Mouse (Mus musculus) testis, adult 2 months (tissue): ENCODE results near the gene Rpl34.

ENCODE experiments used
- CTCF ChIP-seq: fragments of 200-500 bp; IDR thresholded peaks from 2 replicates; pipeline ENCODE4 v1.5.1; 2012; ENCODE audit warnings: low read depth, mild to moderate bottlenecking, inconsistent platforms, low read length, moderate library complexity; ENCODE audit not compliant: control insufficient read depth, insufficient read depth, insufficient replicate concordance
- POLR2A ChIP-seq: fragments of 200-500 bp; IDR thresholded peaks from 2 replicates; pipeline ENCODE4 v1.6.1; 2012; ENCODE audit warnings: low read depth, mild to moderate bottlenecking, inconsistent platforms, low read length, moderate library complexity; ENCODE audit not compliant: control insufficient read depth

GRCm38 (mm10) chr3:130727676-130728075, 2.5 kb downstream of the Rpl34 start:
- no peak for TF ChIP-seq CTCF
- TF ChIP-seq POLR2A, result no peak
